Comparison of ENCODE assay signal across 8 mouse cellular contexts in genomic region chr17:28141205-28141650, GRCm38 (mm10). TPM values are rescaled to one million over a fixed set of nuclear protein-coding genes. Genes with fewer than 3 reads are reported as not detected.
A peak's percentile ranks its signal among the peaks of the same experiment; 100 is the strongest.
DNase-seq lines count a peak whose midpoint lies in the region; ATAC-seq and TF ChIP-seq lines count a peak whose summit lies in the region.

No protein-coding gene starts in this region.

- peak overlapping the region; percentile 81 for H3K9ac ChIP-seq in kidney, embryonic 16.5 days (replicated peaks; ENCODE audit: low read length)
- peak overlapping the region; percentile 84 for H3K9ac ChIP-seq in neural tube, embryonic 14.5 days (replicated peaks; ENCODE audit: low read depth, low read length)

- no peak for TF ChIP-seq CTCF in kidney, adult 2 months (conservative IDR thresholded peaks at IDR 0.05; ENCODE audit: insufficient read depth, insufficient read length, low read depth, low read length)
- TF ChIP-seq CTCF in embryonic fibroblast, embryonic 13.5 days (IDR thresholded peaks at IDR 0.05; ENCODE audit: borderline replicate concordance, insufficient read depth, low read length), result no peak

- H3K27ac ChIP-seq in kidney, embryonic 16.5 days (ENCODE audit: low read length), result peak overlapping the region; percentile 76
- no peak overlapping the region for H3K27ac ChIP-seq in kidney, adult 2 months (ENCODE audit: insufficient read depth, low read depth, low read length)
- no peak overlapping the region for H3K27ac ChIP-seq in embryonic fibroblast, embryonic 13.5 days (ENCODE audit: insufficient read depth, low read length)
- peak overlapping the region; percentile 97 for H3K27ac ChIP-seq in limb, embryonic 10.5 days
- H3K27ac ChIP-seq in neural tube, embryonic 14.5 days (ENCODE audit: low read depth, low read length), result peak overlapping the region; percentile 88

- peaks cover 59% of the 10 kb centered on the region for H3K4me1 ChIP-seq in kidney, embryonic 16.5 days (ENCODE audit: insufficient read depth, low read length)
- H3K4me1 ChIP-seq in kidney, adult 2 months (ENCODE audit: control insufficient read depth, insufficient read depth, low read length), result no peaks in the 10 kb centered on the region
- H3K4me1 ChIP-seq in embryonic fibroblast, embryonic 13.5 days (ENCODE audit: control insufficient read depth, insufficient read depth, low read length), result peaks cover 2% of the 10 kb centered on the region; the same call in 1 of the 2 replicates
- H3K4me1 ChIP-seq in limb, embryonic 10.5 days, result peaks cover 77% of the 10 kb centered on the region
- H3K4me1 ChIP-seq in neural tube, embryonic 14.5 days (ENCODE audit: control insufficient read depth, insufficient read depth, low read length), result peaks cover 33% of the 10 kb centered on the region

- no peaks in the 10 kb centered on the region for H3K36me3 ChIP-seq in kidney, embryonic 16.5 days (ENCODE audit: insufficient read depth, low read length)
- no peaks in the 10 kb centered on the region for H3K36me3 ChIP-seq in kidney, adult 2 months (ENCODE audit: control insufficient read depth, insufficient read depth, low read length)
- H3K36me3 ChIP-seq in limb, embryonic 10.5 days, result 0 out of 2 replicates have a peak, but pooled peaks cover 2% of the 10 kb centered on the region
- H3K36me3 ChIP-seq in neural tube, embryonic 14.5 days (ENCODE audit: control insufficient read depth, insufficient read depth, low read length), result no peaks in the 10 kb centered on the region

- peaks cover 2% of the 10 kb centered on the region; the same call in 1 of the 2 replicates for H3K27me3 ChIP-seq in kidney, embryonic 16.5 days (ENCODE audit: insufficient read depth, low read length)
- no peaks in the 10 kb centered on the region; the same call in none of the 2 replicates for H3K27me3 ChIP-seq in kidney, adult 2 months (replicated peaks; ENCODE audit: control insufficient read depth, insufficient read depth, low read length)
- H3K27me3 ChIP-seq in limb, embryonic 10.5 days (ENCODE audit: low read depth, poor library complexity, severe bottlenecking), result peaks cover 23% of the 10 kb centered on the region; the same call in 1 of the 2 replicates
- peaks cover 2% of the 10 kb centered on the region; the same call in 1 of the 2 replicates for H3K27me3 ChIP-seq in neural tube, embryonic 14.5 days (ENCODE audit: control insufficient read depth, insufficient read depth, low read length)

- no peak for TF ChIP-seq POLR2A in kidney, adult 2 months (IDR thresholded peaks at IDR 0.05; ENCODE audit: low read depth, low read length)
- no peak for TF ChIP-seq POLR2A in embryonic fibroblast, embryonic 13.5 days (IDR thresholded peaks at IDR 0.05; ENCODE audit: low read depth, low read length)

- H3K4me3 ChIP-seq in kidney, embryonic 16.5 days (ENCODE audit: low read length), result peak overlapping the region; percentile 60
- H3K4me3 ChIP-seq in kidney, adult 2 months (ENCODE audit: insufficient read depth, low read depth, low read length), result no peak overlapping the region
- 0 out of 2 replicates have a peak overlapping the region, but pooled peaks have one; percentile 36 for H3K4me3 ChIP-seq in embryonic fibroblast, embryonic 13.5 days (ENCODE audit: insufficient read depth, low read length)
- H3K4me3 ChIP-seq in limb, embryonic 10.5 days, result peak overlapping the region; percentile 89
- H3K4me3 ChIP-seq in neural tube, embryonic 14.5 days (ENCODE audit: low read depth, low read length), result peak overlapping the region; percentile 66

- ATAC-seq in kidney, embryonic 16.5 days (ENCODE audit: low FRiP score, low TSS enrichment), result 0 out of 2 replicates have a peak, but pooled peaks have one; percentile 0
- ATAC-seq in neural tube, embryonic 14.5 days (ENCODE audit: low read depth), result 0 out of 2 replicates have a peak, but pooled peaks have one; percentile 22

- DNase-seq in kidney, adult 2 months, result no peak
- no peak for DNase-seq in limb, embryonic 10.5 days (ENCODE audit: low spot score)
- no peak for DNase-seq in spleen, postnatal 10 days (ENCODE audit: low spot score in 2 of 2)
- no peak for DNase-seq in c-Kit-positive CD71-positive TER-119-positive erythroid progenitor cells, embryonic 14.5 days (ENCODE audit: low spot score)
- no peak for DNase-seq in cerebellum, adult 9-11 months

- H3K9me3 ChIP-seq in kidney, embryonic 16.5 days (ENCODE audit: low read length), result no peaks in the 10 kb centered on the region
- 0 out of 2 replicates have a peak, but pooled peaks cover 3% of the 10 kb centered on the region for H3K9me3 ChIP-seq in limb, embryonic 10.5 days (replicated peaks)
- no peaks in the 10 kb centered on the region for H3K9me3 ChIP-seq in neural tube, embryonic 14.5 days (ENCODE audit: control insufficient read depth, low read length)

- WGBS in kidney, embryonic 16.5 days, result 4% methylated on average over 15 of the region's 15 CpGs
- 16% methylated on average over 15 of the region's 15 CpGs for WGBS in kidney, adult 2 months
- 1% methylated on average over 15 of the region's 15 CpGs for WGBS in limb, embryonic 10.5 days
- WGBS in neural tube, embryonic 14.5 days, result 1% methylated on average over 15 of the region's 15 CpGs

- peak overlapping the region; percentile 80 for H3K4me2 ChIP-seq in kidney, embryonic 16.5 days (replicated peaks; ENCODE audit: low read depth, low read length)
- H3K4me2 ChIP-seq in neural tube, embryonic 14.5 days (ENCODE audit: low read depth, low read length), result peak overlapping the region; percentile 70

RNA-seq across cellular contexts. Expression of gene Scube3, which starts 0.7 kb away (rescaled TPM):
- 18.6 and 19.9 TPM in 2 replicates for polyA plus RNA-seq in kidney, embryonic 16.5 days (2015; fragmentation: Nextera tagmentation; extraction: Ambion mirVana)
- polyA plus RNA-seq in kidney, adult 2 months (2012; rRNA removed), result 2.4 and 5.4 TPM in 2 replicates
- polyA plus RNA-seq in embryonic fibroblast, embryonic 13.5 days (2011; ENCODE audit: insufficient read length, low read depth, missing spikeins), result 3.3 and 4.7 TPM in 2 replicates
- 10.9 and 11.0 TPM in 2 replicates for polyA plus RNA-seq in limb, embryonic 10.5 days (2016; fragmentation: Nextera tagmentation; extraction: Ambion mirVana)
- 4.7 and 6.3 TPM in 2 replicates for polyA plus RNA-seq in neural tube, embryonic 14.5 days (2014; fragmentation: Nextera tagmentation; extraction: Ambion mirVana)

RNA-seq across cellular contexts. Expression of gene Zfp523, which starts 35.7 kb away (rescaled TPM):
- polyA plus RNA-seq in kidney, embryonic 16.5 days (2015; fragmentation: Nextera tagmentation; extraction: Ambion mirVana), result 38.2 and 40.4 TPM in 2 replicates
- polyA plus RNA-seq in kidney, adult 2 months (2012; rRNA removed), result 54.1 and 63.7 TPM in 2 replicates
- polyA plus RNA-seq in embryonic fibroblast, embryonic 13.5 days (2011; ENCODE audit: insufficient read length, low read depth, missing spikeins), result 12.8 and 15.8 TPM in 2 replicates
- polyA plus RNA-seq in limb, embryonic 10.5 days (2016; fragmentation: Nextera tagmentation; extraction: Ambion mirVana), result 33.6 and 40.2 TPM in 2 replicates
- 37.6 and 46.1 TPM in 2 replicates for polyA plus RNA-seq in neural tube, embryonic 14.5 days (2014; fragmentation: Nextera tagmentation; extraction: Ambion mirVana)

Comparison
In these comparisons a context has a peak if more than half of its experiments do, and no peak if none do; other contexts are left out.
1. H3K27ac ChIP-seq: peak in kidney, embryonic 16.5 days (single experiment), limb, embryonic 10.5 days (single experiment) and neural tube, embryonic 14.5 days (single experiment); none in kidney, adult 2 months (single experiment) and embryonic fibroblast, embryonic 13.5 days (single experiment).